Mouse (Mus musculus) thymus, adult 2 months (tissue): ENCODE results near the gene Pbx4.

ENCODE experiments used
- CTCF ChIP-seq: fragments of 200-500 bp; IDR thresholded peaks from 2 replicates; pipeline ENCODE4 v1.5.1; 2012; ENCODE audit warnings: mild to moderate bottlenecking, control low read depth, low read length, moderate library complexity, borderline replicate concordance; ENCODE audit not compliant: control insufficient read depth, poor library complexity, insufficient read depth; ENCODE audit errors: extremely low read depth
- POLR2A ChIP-seq: fragments of 200-500 bp; IDR thresholded peaks from 2 replicates; pipeline ENCODE4 v1.6.1; 2012; ENCODE audit warnings: mild to moderate bottlenecking, low read length, control low read depth, moderate library complexity; ENCODE audit not compliant: control insufficient read depth, poor library complexity, insufficient read depth; ENCODE audit errors: extremely low read depth

GRCm38 (mm10) chr8:69790773-69791367 lies 41.4 kb upstream of the Pbx4 start, which contains the start of the genes Atp13a1 and Zfp866:
- TF ChIP-seq CTCF (0 out of 2 replicates have a peak, but pooled peaks have one; percentile 10), POLR2A (peak; percentile 90)
